Mouse (Mus musculus): ENCODE data around the gene Zfp292. TPM values are rescaled to one million over a fixed set of nuclear protein-coding genes. Genes with fewer than 3 reads are reported as not detected.
"Not testable (repeated sequence)": the region's sequence is repeated elsewhere in the genome, so short reads cannot be mapped to it uniquely, and the experiment has no call there.

Gene Zfp292
- polyA plus RNA-seq (2012; rRNA removed) (1.7 and 2.5 TPM in 2 replicates), polyA plus RNA-seq (2014; fragmentation: Nextera tagmentation; extraction: Ambion mirVana) (4.7 and 4.9 TPM in 2 replicates)

- H3K4me2 ChIP-seq (ENCODE audit: low read depth): peak within 1 kb of the TSS; percentile 86
- H3K27me3 ChIP-seq (ENCODE audit: control insufficient read depth, insufficient read depth, low read length): no peaks in the 10 kb centered on the region
- H3K4me3 ChIP-seq (ENCODE audit: insufficient read depth in 1 of 2, low read depth in 2 of 2, low read length in 2 of 2): peak within 1 kb of the TSS; percentile 86 to 98
- peaks cover 16 to 17% of the 10 kb centered on the region in 2 experiments for H3K4me1 ChIP-seq (replicated peaks; ENCODE audit: control insufficient read depth in 2 of 2, insufficient read depth in 2 of 2, low read length in 1 of 2)
- H3K9ac ChIP-seq (replicated peaks): peak within 1 kb of the TSS; percentile 87
- DNase-seq (ENCODE audit: low read depth in 3 of 3, low spot score in 3 of 3) (peak; percentile 81 to 83 (median 82)), ATAC-seq (ENCODE audit: insufficient read depth) (peak; percentile 83)
- H3K27ac ChIP-seq: peak within 1 kb of the TSS; percentile 77
- no peaks in the 10 kb centered on the region for H3K9me3 ChIP-seq (ENCODE audit: control insufficient read depth, low read length)
- TF ChIP-seq EP300 (IDR thresholded peaks at IDR 0.05; ENCODE audit: low read depth) (no peak), CTCF (IDR thresholded peaks at IDR 0.05; ENCODE audit: low read depth) (no peak)
- no peaks in the 10 kb centered on the region for H3K36me3 ChIP-seq (replicated peaks; ENCODE audit: control insufficient read depth, insufficient read depth, low read depth)
- WGBS (ENCODE audit: insufficient replicate concordance): under 1% methylated on average over 44 of the region's 44 CpGs
Observed at GRCm38 (mm10) chr4:34882818-34883217, at the start of gene Zfp292. Gene Zfp292, minus strand, starts transcription at chr4:34882960.

- not testable (repeated sequence) for H3K4me3 ChIP-seq (ENCODE audit: insufficient read depth in 1 of 2, low read depth in 2 of 2, low read length in 2 of 2); H3K36me3 ChIP-seq (replicated peaks; ENCODE audit: control insufficient read depth, insufficient read depth, low read depth); DNase-seq (ENCODE audit: low read depth in 3 of 3, low spot score in 3 of 3); H3K4me2 ChIP-seq (ENCODE audit: low read depth); H3K4me1 ChIP-seq (replicated peaks; ENCODE audit: control insufficient read depth in 2 of 2, insufficient read depth in 2 of 2, low read length in 1 of 2); H3K9ac ChIP-seq (replicated peaks); ATAC-seq (ENCODE audit: insufficient read depth); H3K27ac ChIP-seq; H3K9me3 ChIP-seq (ENCODE audit: control insufficient read depth, low read length); H3K27me3 ChIP-seq (ENCODE audit: control insufficient read depth, insufficient read depth, low read length)
- WGBS (ENCODE audit: insufficient replicate concordance): 68% methylated on average over 7 of the region's 7 CpGs
Observed at GRCm38 (mm10) chr4:34928386-34928785, 45.6 kb upstream of the Zfp292 start.

- Histone ChIP-seq H3K27ac (no peak overlapping the region), H3K36me3 (replicated peaks; ENCODE audit: control insufficient read depth, insufficient read depth, low read depth) (no peaks in the 10 kb centered on the region), H3K4me3 (ENCODE audit: insufficient read depth in 1 of 2, low read depth in 2 of 2, low read length in 2 of 2) (no peak overlapping the region), H3K4me2 (ENCODE audit: low read depth) (no peak overlapping the region), H3K9me3 (ENCODE audit: control insufficient read depth, low read length) (no peaks in the 10 kb centered on the region), H3K4me1 (replicated peaks; ENCODE audit: control insufficient read depth in 2 of 2, insufficient read depth in 2 of 2, low read length in 1 of 2) (no peaks in the 10 kb centered on the region), H3K9ac (replicated peaks) (no peak overlapping the region), H3K27me3 (ENCODE audit: control insufficient read depth, insufficient read depth, low read length) (no peaks in the 10 kb centered on the region)
- ATAC-seq (ENCODE audit: insufficient read depth) (no peak), DNase-seq (ENCODE audit: low read depth in 3 of 3, low spot score in 3 of 3) (peak in 1 of 3 experiments; percentile 19)
- 50% methylated on average over 6 of the region's 6 CpGs for WGBS (ENCODE audit: insufficient replicate concordance)
- no peak for TF ChIP-seq EP300 (IDR thresholded peaks at IDR 0.05; ENCODE audit: low read depth)
- peak; percentile 74 for TF ChIP-seq CTCF (IDR thresholded peaks at IDR 0.05; ENCODE audit: low read depth)
Observed at GRCm38 (mm10) chr4:34922177-34922870, 39.6 kb upstream of the Zfp292 start.

GRCm38 (mm10) chr4:34917400-34917799, 34.6 kb upstream of the Zfp292 start:
- H3K4me3 ChIP-seq (ENCODE audit: insufficient read depth in 1 of 2, low read depth in 2 of 2, low read length in 2 of 2): no peak overlapping the region
- no peaks in the 10 kb centered on the region for H3K27me3 ChIP-seq (ENCODE audit: control insufficient read depth, insufficient read depth, low read length)
- no peak overlapping the region for H3K9ac ChIP-seq (replicated peaks)
- H3K27ac ChIP-seq: no peak overlapping the region
- no peaks in the 10 kb centered on the region for H3K36me3 ChIP-seq (replicated peaks; ENCODE audit: control insufficient read depth, insufficient read depth, low read depth)
- no peaks in the 10 kb centered on the region for H3K9me3 ChIP-seq (ENCODE audit: control insufficient read depth, low read length)
- WGBS (ENCODE audit: insufficient replicate concordance): 58% methylated on average over 7 of the region's 7 CpGs
- H3K4me1 ChIP-seq (replicated peaks; ENCODE audit: control insufficient read depth in 2 of 2, insufficient read depth in 2 of 2, low read length in 1 of 2): no peaks in the 10 kb centered on the region
- TF ChIP-seq CTCF (IDR thresholded peaks at IDR 0.05; ENCODE audit: low read depth): no peak
- no peak for TF ChIP-seq EP300 (IDR thresholded peaks at IDR 0.05; ENCODE audit: low read depth)
- no peak overlapping the region for H3K4me2 ChIP-seq (ENCODE audit: low read depth)
- ATAC-seq (ENCODE audit: insufficient read depth) (no peak), DNase-seq (ENCODE audit: low read depth in 3 of 3, low spot score in 3 of 3) (no peak)

- no peak for ATAC-seq (ENCODE audit: insufficient read depth)
- Histone ChIP-seq H3K27ac (no peak overlapping the region), H3K27me3 (ENCODE audit: control insufficient read depth, insufficient read depth, low read length) (no peaks in the 10 kb centered on the region), H3K36me3 (replicated peaks; ENCODE audit: control insufficient read depth, insufficient read depth, low read depth) (no peaks in the 10 kb centered on the region), H3K9ac (replicated peaks) (no peak overlapping the region), H3K9me3 (ENCODE audit: control insufficient read depth, low read length) (no peaks in the 10 kb centered on the region), H3K4me2 (ENCODE audit: low read depth) (no peak overlapping the region), H3K4me1 (replicated peaks; ENCODE audit: control insufficient read depth in 2 of 2, insufficient read depth in 2 of 2, low read length in 1 of 2) (no peaks in the 10 kb centered on the region), H3K4me3 (ENCODE audit: insufficient read depth in 1 of 2, low read depth in 2 of 2, low read length in 2 of 2) (no peak overlapping the region)
- no peak for DNase-seq (ENCODE audit: low read depth in 3 of 3, low spot score in 3 of 3)
- TF ChIP-seq CTCF (IDR thresholded peaks at IDR 0.05; ENCODE audit: low read depth) (no peak), EP300 (IDR thresholded peaks at IDR 0.05; ENCODE audit: low read depth) (no peak)
- 59% methylated on average over 3 of the region's 3 CpGs for WGBS (ENCODE audit: insufficient replicate concordance)
Observed at GRCm38 (mm10) chr4:34912171-34912570, 29.4 kb upstream of the Zfp292 start.

Data from liver, embryonic 14.5 days (tissue).